Mouse (Mus musculus) hindbrain, embryonic 10.5 days (tissue): ENCODE data around the gene Svop. TPM values are rescaled to one million over a fixed set of nuclear protein-coding genes. Genes with fewer than 3 reads are reported as not detected.

Experiments used
- DNase-seq: peaks from one replicate; pipeline ENCODE4 v3.0.0-alpha.2; 2017; ENCODE audit warnings: low spot score
- H3K27ac ChIP-seq: fragments of 300-500 bp; sonication (generic); 2 replicates; pipeline ENCODE4 v1.5.1; 2016; ENCODE audit warnings: mild to moderate bottlenecking, moderate library complexity
- H3K27me3 ChIP-seq: fragments of 300-500 bp; sonication (generic); 2 replicates; pipeline ENCODE4 v1.6.1; 2016; ENCODE audit warnings: mild to moderate bottlenecking; ENCODE audit not compliant: poor library complexity, insufficient read depth, severe bottlenecking
- H3K36me3 ChIP-seq: fragments of 300-500 bp; sonication (generic); 2 replicates; pipeline ENCODE4 v1.6.1; 2016; ENCODE audit warnings: mild to moderate bottlenecking, moderate library complexity
- H3K4me1 ChIP-seq: fragments of 300-500 bp; sonication (generic); replicated peaks from 2 replicates; pipeline ENCODE4 v1.6.1; 2016; ENCODE audit warnings: mild to moderate bottlenecking
- H3K4me3 ChIP-seq: fragments of 300-500 bp; sonication (generic); 2 replicates; pipeline ENCODE4 v1.5.1; 2016; ENCODE audit warnings: mild to moderate bottlenecking, moderate library complexity
- H3K9me3 ChIP-seq: fragments of 300-500 bp; sonication (generic); 2 replicates; pipeline ENCODE4 v1.6.1; 2016; ENCODE audit warnings: mild to moderate bottlenecking, moderate library complexity
- WGBS: fragments of 180-500 bp; shearing (Covaris S2); methylation state at CpG from one replicate; pipeline ENCODE4 v1.1.7; 2016; 5-methylcytosine and 5-hydroxymethylcytosine counted together
- polyA plus RNA-seq: library from polyadenylated mRNA; unstranded; fragments of >200 nt; fragmentation: Nextera tagmentation; extraction: Ambion mirVana; gene quantifications from 2 replicates; pipeline ENCODE4 v1.2.1, GENCODE M21; 2016

The Svop gene
- polyA plus RNA-seq, result 11.3 and 30.3 TPM in 2 replicates

DNA sequence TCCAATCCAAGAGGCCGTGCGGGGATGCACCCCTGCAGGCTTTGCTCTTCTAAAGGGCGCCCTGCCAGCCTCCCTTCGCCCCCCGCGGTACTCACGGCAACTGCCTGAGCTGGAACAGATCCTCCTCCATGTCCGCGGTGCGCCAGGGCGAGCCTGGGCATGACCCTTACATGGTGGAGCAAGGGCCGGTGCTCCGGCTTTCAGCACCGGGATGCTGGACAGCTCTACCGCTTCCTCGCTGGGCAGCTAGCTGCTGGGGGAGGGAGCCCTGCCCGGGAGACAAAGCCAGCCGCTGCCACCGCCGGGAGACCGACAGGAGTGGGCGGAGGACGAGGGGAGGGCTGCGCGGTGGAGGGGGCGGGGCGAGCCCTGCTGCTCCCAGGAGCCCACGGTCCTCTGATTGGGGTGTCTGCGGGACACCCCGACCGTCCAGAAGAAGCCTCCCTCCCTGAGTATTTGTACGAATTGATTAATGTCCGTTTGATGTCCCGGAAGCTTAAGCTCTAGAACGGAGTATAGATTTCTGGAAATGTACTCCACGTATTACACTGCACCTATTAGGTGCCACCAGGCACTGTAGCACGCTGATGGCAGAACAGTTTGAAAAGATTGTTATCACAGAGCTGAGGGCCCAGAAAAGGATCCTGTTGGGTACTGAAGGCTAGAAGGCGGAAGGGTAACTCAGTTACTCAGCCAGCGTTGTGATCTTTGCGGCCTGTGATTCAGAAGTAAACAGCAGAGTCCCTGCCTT lies at the start of gene Svop:
Gene Svop, minus strand, starts transcription at position 514 of the 751 bp plus-strand sequence.
- Histone ChIP-seq H3K4me1 (peaks cover 18% of the 10 kb centered on the region), H3K4me3 (peak within 1 kb of the TSS; percentile 57), H3K27me3 (peaks cover 5% of the 10 kb centered on the region; the same call in 1 of the 2 replicates), H3K27ac (peak within 1 kb of the TSS; percentile 89), H3K9me3 (no peaks in the 10 kb centered on the region), H3K36me3 (no peaks in the 10 kb centered on the region)
- DNase-seq, result peak; percentile 89
- WGBS, result 3% methylated on average over 40 of the region's 40 CpGs

- Histone ChIP-seq H3K9me3 (no peaks in the 10 kb centered on the region), H3K4me3 (no peak overlapping the region), H3K36me3 (peaks cover 63% of the 10 kb centered on the region), H3K27me3 (no peaks in the 10 kb centered on the region), H3K4me1 (peaks cover 40% of the 10 kb centered on the region), H3K27ac (peak overlapping the region; percentile 24; the same call in 1 of the 2 replicates)
- DNase-seq, result peak; percentile 40
- WGBS, result 53% methylated on average over 9 of the region's 9 CpGs
These were observed 47.8 kb upstream of the Svop start for GRCm38 (mm10) chr5:114139175-114139574.

DNA sequence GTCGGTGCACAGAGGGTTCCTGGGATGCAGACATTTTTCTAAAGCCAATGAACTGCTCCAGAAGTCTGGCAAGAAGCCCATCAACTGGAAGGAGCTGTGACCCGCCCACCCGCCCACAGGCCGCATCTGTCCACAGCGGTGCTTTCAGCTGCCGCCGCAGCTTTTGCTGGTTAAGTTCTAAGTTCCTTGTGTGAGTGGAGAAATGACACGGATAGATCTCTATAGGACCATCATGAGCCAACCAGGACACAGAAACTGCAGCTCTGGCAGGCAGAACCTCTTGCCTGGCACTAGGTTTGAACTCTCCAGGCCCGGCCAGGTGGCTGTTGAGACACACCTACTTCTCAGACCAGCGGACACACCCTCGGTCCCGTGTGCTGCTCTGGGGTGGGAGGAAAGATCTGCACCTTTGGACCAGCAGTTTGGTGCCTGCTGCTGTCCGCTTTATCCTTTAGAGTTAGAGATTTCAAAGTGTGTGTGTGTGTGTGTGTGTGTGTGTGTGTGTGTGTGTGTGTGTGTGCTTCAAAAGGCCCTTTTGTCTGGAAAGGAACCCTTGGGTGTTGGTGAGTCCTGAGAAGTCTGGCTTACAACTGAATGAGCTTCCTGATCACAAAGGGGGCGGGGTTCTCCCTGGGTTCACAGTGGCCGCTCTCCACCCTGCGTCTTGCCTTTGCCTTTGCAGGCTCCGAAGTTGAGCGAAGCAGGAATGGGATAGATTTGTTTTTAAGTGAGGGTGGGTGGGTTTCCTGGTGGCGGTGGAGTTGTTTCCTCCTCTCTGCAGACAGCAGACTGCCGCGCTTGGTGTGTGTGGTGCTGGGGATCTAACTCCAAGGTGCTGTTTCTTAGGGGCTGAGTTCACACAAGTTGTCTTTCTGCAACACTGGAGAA lies 47.2 kb upstream of the Svop start:
- H3K36me3 ChIP-seq, result peaks cover 68% of the 10 kb centered on the region
- no peak overlapping the region for H3K4me3 ChIP-seq
- no peaks in the 10 kb centered on the region for H3K9me3 ChIP-seq
- peaks cover 39% of the 10 kb centered on the region for H3K4me1 ChIP-seq
- peak overlapping the region; percentile 24; the same call in 1 of the 2 replicates for H3K27ac ChIP-seq
- WGBS, result 81% methylated on average over 21 of the region's 21 CpGs
- DNase-seq, result no peak
- H3K27me3 ChIP-seq, result no peaks in the 10 kb centered on the region

- Histone ChIP-seq H3K27me3 (no peaks in the 10 kb centered on the region), H3K27ac (no peak overlapping the region), H3K36me3 (peaks cover 72% of the 10 kb centered on the region), H3K4me1 (peaks cover 41% of the 10 kb centered on the region), H3K9me3 (no peaks in the 10 kb centered on the region), H3K4me3 (no peak overlapping the region)
- 88% methylated on average over 15 of the region's 15 CpGs for WGBS
- DNase-seq, result no peak
These were observed 46.3 kb upstream of the Svop start for GRCm38 (mm10) chr5:114137481-114138276.

DNA sequence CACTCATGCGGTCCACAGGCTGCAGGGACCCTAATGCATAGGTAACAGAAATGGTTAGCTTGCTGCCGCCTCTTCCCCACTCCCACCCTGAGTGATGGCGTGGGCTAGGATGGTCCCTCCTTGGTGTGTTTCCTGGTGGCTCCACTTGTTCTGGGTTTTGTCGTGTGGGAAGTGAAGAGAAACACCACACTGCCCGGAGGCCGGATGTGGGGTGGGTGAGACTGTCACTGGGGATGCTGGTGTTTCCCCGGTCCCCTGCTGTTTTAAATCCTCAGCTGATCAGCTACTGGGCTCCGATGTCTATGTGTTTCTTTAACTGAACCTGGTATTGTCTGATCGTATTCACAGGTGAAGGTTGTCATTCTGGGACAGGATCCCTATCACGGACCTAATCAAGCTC lies 44.1 kb upstream of the Svop start:
- Histone ChIP-seq H3K9me3 (no peaks in the 10 kb centered on the region), H3K4me3 (no peak overlapping the region), H3K27me3 (no peaks in the 10 kb centered on the region), H3K36me3 (peaks cover 75% of the 10 kb centered on the region), H3K27ac (no peak overlapping the region), H3K4me1 (peaks cover 59% of the 10 kb centered on the region)
- DNase-seq, result no peak
- WGBS, result 93% methylated on average over 10 of the region's 10 CpGs

DNA sequence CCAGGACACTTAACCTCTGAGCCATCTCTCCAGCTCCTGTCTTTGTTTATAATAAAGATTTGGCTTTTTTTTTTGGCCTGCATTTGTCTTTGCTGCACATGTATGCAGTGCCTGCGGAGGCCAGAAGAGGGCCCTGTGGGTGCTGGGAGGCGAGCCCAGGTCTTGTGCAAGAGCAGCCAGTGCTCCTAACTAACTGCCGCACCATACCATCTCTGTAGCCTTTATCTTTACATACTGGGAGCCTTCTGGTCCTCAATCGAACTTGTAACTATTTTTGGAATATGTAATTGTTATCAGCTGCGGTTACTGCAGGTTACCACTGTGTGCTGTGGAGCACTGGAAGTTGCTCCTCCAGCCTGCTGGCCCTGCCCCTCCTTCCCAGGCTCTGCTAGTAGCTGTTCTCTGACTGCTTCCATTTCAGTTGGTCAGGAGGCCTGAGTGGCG lies 42.7 kb upstream of the Svop start:
- Histone ChIP-seq H3K9me3 (no peaks in the 10 kb centered on the region), H3K4me1 (peaks cover 60% of the 10 kb centered on the region), H3K36me3 (peaks cover 61% of the 10 kb centered on the region), H3K27ac (no peak overlapping the region), H3K4me3 (no peak overlapping the region), H3K27me3 (no peaks in the 10 kb centered on the region)
- WGBS, result 68% methylated on average over 6 of the region's 6 CpGs
- DNase-seq, result peak; percentile 35

GRCm38 (mm10) chr5:114132841-114133240 lies 41.5 kb upstream of the Svop start:
- 75% methylated on average over 6 of the region's 6 CpGs for WGBS
- H3K36me3 ChIP-seq, result peaks cover 50% of the 10 kb centered on the region
- peak overlapping the region; percentile 92; the same call in 1 of the 2 replicates for H3K4me3 ChIP-seq
- H3K9me3 ChIP-seq, result no peaks in the 10 kb centered on the region
- no peak for DNase-seq
- no peaks in the 10 kb centered on the region for H3K27me3 ChIP-seq
- peaks cover 51% of the 10 kb centered on the region for H3K4me1 ChIP-seq
- no peak overlapping the region for H3K27ac ChIP-seq

DNA sequence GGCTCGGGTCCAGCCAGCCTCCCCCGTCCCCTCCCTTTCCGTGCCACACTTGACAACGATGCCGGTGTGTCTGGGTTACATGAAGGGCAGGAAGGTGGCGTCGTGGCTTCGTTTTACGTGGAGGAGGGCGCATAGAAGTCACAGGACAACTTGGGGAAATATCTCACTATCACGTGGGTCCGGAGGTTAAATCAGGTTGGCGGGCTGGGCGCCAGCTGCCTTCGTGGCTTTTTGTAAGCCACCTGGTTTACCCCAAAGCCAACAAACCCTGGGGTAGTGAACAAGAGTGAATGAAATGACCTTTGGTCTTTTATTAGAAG lies 40.1 kb upstream of the Svop start:
- peak overlapping the region; percentile 86 for H3K27ac ChIP-seq
- peak overlapping the region; percentile 92 for H3K4me3 ChIP-seq
- DNase-seq, result no peak
- peaks cover 37% of the 10 kb centered on the region for H3K36me3 ChIP-seq
- peaks cover 60% of the 10 kb centered on the region for H3K4me1 ChIP-seq
- no peaks in the 10 kb centered on the region for H3K27me3 ChIP-seq
- under 1% methylated on average over 15 of the region's 15 CpGs for WGBS
- H3K9me3 ChIP-seq, result no peaks in the 10 kb centered on the region

DNA sequence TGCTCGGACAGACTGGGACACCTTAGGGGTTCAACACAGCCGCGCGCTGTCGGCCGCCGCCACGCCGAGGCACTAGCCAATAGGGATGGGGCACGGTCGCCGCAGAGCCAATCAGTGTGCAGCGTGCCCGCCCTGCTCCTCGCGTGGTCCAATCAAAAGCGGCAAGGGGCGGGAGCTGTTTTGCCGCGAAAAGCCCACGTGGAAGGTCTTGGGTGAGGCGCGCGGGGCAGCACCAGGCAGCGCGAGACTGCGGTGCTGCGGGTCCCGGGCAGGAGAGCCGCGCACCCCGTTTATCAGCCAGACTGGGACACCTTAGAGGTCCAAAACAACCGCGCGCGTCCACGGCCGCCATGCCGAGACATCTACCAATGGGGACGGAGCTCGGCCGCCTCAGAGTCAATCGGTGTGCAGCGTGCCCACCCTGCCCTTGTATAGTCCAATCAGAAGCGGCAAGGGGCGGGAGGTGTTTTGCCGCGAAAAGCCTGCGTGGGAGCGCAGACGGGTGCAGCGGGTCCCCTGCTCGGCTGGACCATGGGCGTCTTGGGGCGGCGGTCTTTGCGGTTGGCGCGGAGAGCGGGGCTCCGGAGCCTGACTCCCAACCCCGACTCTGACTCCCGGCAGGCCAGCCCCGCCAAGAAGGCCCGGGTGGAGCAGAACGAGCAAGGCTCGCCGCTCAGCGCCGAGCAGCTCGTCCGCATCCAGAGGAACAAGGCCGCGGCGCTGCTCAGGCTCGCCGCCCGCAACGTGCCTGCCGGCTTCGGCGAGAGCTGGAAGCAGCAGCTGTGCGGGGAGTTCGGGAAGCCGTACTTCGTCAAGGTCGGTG lies 39.5 kb upstream of the Svop start:
- Histone ChIP-seq H3K4me3 (peak overlapping the region; percentile 92), H3K27ac (peak overlapping the region; percentile 86), H3K9me3 (no peaks in the 10 kb centered on the region), H3K4me1 (peaks cover 60% of the 10 kb centered on the region), H3K27me3 (no peaks in the 10 kb centered on the region), H3K36me3 (peaks cover 31% of the 10 kb centered on the region)
- 0% methylated on average over 87 of the region's 87 CpGs for WGBS
- peak; percentile 94 for DNase-seq

DNA sequence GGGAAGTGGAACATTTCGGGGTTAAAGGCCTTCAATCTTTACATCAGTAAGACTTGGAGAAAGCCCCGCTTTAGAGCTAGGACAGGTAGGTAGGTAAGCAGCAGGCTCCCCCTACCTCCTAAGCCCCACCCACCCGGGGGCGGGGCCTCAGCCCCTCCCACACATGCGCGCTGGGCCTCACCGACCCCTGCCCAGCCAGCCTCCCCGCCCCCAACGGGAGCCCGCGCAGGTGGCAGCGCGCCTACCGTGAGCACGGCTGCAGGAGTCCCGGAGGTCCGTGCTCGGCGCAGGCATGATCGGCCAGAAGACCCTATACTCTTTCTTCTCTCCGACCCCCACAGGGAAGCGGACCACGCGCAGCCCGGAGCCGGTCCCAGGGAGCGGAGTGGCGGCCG lies 38.8 kb upstream of the Svop start, which contains the start of gene Ung:
Gene Ung, plus strand, starts transcription at position 176 of the 395 bp plus-strand sequence.
- DNase-seq, result peak; percentile 75
- Histone ChIP-seq H3K27ac (peak within 1 kb of the TSS; percentile 86), H3K4me3 (peak within 1 kb of the TSS; percentile 92), H3K36me3 (peaks cover 31% of the 10 kb centered on the region), H3K27me3 (no peaks in the 10 kb centered on the region), H3K4me1 (peaks cover 60% of the 10 kb centered on the region), H3K9me3 (no peaks in the 10 kb centered on the region)
- under 1% methylated on average over 29 of the region's 29 CpGs for WGBS

DNA sequence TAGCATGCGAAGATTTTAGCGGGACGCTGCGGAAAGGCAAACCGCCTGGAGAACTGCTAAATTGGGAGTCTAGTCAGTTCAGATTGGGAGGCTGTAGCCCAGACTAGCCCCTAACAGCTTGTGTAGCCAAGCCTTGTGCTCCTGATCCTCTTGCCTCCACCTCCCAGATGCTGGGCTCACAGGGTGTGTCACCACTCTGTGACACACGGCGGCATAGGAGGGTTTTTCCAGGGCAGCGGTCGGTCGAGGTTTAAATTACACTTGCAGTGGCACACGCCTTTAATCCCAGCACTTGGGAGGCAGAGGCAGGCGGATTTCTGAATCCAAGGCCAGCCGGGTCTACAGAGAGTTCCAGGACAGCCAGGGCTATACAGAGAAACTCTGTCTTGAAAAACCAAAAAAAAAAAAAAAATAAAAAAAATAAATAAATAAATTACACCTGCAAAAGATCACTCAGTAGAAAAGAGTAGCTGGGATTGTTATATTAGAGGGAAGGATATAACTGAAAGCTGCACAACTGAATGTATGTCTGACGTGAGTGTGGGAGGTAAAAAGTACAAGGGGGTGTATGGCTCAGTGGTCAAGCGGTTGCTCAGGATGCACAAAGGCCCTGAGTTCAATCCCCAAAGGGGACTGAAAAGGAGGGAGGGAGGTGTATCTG lies 38.3 kb upstream of the Svop start:
- no peak for DNase-seq
- no peaks in the 10 kb centered on the region for H3K9me3 ChIP-seq
- H3K4me1 ChIP-seq, result peaks cover 60% of the 10 kb centered on the region
- no peaks in the 10 kb centered on the region for H3K27me3 ChIP-seq
- H3K4me3 ChIP-seq, result peak overlapping the region; percentile 92
- peaks cover 31% of the 10 kb centered on the region for H3K36me3 ChIP-seq
- H3K27ac ChIP-seq, result peak overlapping the region; percentile 86; the same call in 1 of the 2 replicates
- WGBS, result 80% methylated on average over 15 of the region's 15 CpGs
